Mouse (Mus musculus) left cerebral cortex, adult 2 months (tissue): ENCODE results near the gene Oaz1. TPM values are rescaled to one million over a fixed set of nuclear protein-coding genes. Genes with fewer than 3 reads are reported as not detected.

Source experiments
- DNase-seq, 2 experiments: peaks; one replicate each; pipeline ENCODE4 v3.0.0; 2021 to 2022; ENCODE audit warnings: low spot score in 2 of 2, mixed read lengths in 1 of 2; ENCODE audit errors: extremely low spot score in 1 of 2
- H3K27ac ChIP-seq: fragments of 200-600 bp; 2 replicates; pipeline ENCODE4 v1.8.1; 2022
- H3K4me3 ChIP-seq: fragments of 200-600 bp; 2 replicates; pipeline ENCODE4 v1.8.1; 2022
- CTCF ChIP-seq: fragments of 200-600 bp; IDR thresholded peaks from 2 replicates; pipeline ENCODE4 v1.8.1; 2022; ENCODE audit warnings: antibody characterized with exemption, mild to moderate bottlenecking, moderate library complexity
- intact Hi-C: fragments of 180-260 bp; cut with DNase I; formaldehyde crosslinking; loops from one replicate; pipeline ENCODE4 v1.15.1; 2025
- long read RNA-seq, 2 experiments: library from polyadenylated mRNA; stranded (forward); transcript quantifications; one replicate each; pipeline ENCODE4 v2.0.0; 2021; ENCODE audit warnings: borderline mapping rate in 2 of 2
- total RNA-seq, 2 experiments: library from RNA; stranded (reverse); gene quantifications; 2 replicates each; pipeline ENCODE4 v1.2.3; 2021

The Oaz1 gene
- 100 to 1,000 TPM; 476 to 536 TPM for total RNA-seq
- long read RNA-seq, experiment 1, partial matches to known transcripts, result 3 of 589 reads
- long read RNA-seq, experiment 1, other reads (novel, unspliced or antisense), result 586 of 589 reads
- long read RNA-seq, experiment 2, partial matches to known transcripts, result 7 of 508 reads
- long read RNA-seq, experiment 2, other reads (novel, unspliced or antisense), result 501 of 508 reads

DNA sequence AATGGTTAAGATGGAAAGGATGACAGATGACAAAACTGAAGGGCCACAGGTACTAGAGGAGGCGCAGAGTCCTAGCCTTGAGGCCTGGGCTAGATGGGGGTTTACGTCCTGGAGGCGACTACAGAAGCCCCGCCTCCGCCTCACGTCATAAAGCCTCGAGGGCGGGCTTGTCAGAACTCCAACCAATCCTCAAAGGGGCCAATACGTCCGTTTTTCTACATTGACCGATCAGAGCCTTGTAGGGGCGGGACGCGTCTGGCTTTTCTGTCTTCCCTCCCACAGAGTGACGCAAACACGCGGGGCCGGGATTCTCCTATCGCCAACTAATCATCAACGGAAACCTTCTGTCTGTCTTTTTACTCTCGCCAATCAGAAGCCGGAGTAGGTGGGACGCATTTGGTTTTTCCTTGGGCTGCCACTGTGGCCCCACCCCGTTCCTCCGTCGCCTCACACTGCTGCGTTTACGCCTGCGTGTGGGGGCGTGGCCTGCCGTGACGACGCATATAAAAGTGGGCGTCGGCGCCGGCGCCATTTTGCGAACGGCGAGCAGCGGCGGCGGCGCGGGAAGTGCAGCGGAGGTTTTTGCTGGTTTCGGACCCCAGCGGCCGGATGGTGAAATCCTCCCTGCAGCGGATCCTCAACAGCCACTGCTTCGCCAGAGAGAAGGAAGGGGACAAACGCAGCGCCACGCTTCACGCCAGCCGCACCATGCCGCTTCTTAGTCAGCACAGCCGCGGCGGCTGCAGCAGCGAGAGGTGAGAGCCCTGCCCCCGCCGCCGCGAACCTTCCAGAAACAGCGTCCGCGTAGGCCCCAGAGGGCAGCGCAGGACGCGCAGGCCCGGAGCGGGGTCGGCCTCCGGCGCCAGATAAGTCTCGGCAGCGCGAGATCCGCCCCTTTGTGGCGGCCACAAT, at the start of gene Oaz1:
Gene Oaz1 (plus strand): TSS at position 506 of the 912 bp plus-strand sequence.
- peak; percentile 14 for TF ChIP-seq CTCF
- intact Hi-C loops, result loop anchor here (1.0 to 5.0 kb wide), 2 partner anchors 29 to 171 kb away; partner anchors contain the start of genes Lsm7 and Sppl2b
- DNase-seq, result peak; percentile 98 to 99
- peak within 1 kb of the TSS; percentile 93 for H3K4me3 ChIP-seq
- H3K27ac ChIP-seq, result peak within 1 kb of the TSS; percentile 98

DNA sequence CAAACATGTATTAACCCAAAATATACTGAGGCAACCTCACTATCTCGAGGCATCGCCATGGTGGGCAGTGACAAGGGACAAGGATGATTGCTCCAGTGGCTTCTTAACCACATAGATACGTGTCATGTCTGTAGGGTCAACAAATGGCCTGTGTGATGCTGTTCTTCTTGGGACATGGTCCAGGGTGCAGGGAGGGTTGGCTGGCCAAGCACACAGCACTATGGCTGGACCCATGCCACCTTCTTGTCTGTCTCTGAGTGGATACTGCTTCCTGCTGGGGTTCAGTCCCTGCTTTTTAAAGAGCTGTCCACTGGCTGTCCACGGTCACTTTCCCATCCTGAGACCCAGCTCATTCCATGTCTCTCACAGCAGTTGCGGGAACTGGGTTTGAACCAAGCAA, 49.3 kb upstream of the Oaz1 start:
- H3K27ac ChIP-seq, result no peak overlapping the region
- intact Hi-C loops, result no loop called here
- no peak overlapping the region for H3K4me3 ChIP-seq
- DNase-seq, result peak in 1 of 2 experiments; percentile 10
- TF ChIP-seq CTCF, result no peak

DNA sequence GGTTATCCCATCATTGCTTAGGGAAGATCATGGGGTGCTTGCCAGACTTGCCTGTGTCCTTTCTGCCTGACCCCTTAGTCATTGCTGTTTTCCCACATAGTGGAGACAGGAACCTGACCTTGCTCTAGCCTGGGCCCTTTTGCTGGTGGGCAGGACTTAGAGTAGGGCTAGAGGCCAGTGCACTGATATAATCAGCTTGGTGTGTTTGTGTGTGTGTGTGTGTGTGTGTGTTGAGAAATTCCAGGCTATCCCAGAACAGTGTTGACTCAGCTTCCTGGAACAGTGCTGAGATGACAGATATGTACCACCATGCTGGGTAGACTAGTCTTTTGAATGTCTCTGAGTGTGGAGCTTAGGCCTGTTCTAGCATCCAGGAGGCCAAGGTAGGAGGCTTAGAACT, 46.9 kb upstream of the Oaz1 start:
- TF ChIP-seq CTCF, result no peak
- DNase-seq, result no peak
- no peak overlapping the region for H3K27ac ChIP-seq
- H3K4me3 ChIP-seq, result no peak overlapping the region
- intact Hi-C loops, result no loop called here

DNA sequence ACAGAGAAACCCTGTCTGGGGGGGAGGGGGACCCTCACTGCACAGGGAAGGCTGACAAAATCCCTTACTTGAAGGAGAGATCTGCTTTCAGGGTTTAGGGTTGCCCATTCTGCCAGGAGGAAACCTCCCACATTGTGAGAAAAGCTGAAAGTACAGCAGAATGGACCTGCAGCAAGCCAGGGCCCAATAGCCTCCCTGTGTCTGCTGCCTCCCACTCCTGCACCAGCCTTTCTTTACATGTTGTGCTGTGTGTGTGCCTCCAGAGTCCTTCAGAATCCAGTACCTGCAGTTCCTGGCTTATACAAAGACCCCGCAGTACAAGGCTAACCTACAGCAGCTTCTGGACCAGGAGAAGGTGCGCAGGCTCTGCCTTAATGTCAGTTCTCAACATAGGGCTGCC, 42.2 kb upstream of the Oaz1 start:
- H3K4me3 ChIP-seq, result no peak overlapping the region
- intact Hi-C loops, result no loop called here
- peak overlapping the region; percentile 78 for H3K27ac ChIP-seq
- no peak for TF ChIP-seq CTCF
- no peak for DNase-seq

DNA sequence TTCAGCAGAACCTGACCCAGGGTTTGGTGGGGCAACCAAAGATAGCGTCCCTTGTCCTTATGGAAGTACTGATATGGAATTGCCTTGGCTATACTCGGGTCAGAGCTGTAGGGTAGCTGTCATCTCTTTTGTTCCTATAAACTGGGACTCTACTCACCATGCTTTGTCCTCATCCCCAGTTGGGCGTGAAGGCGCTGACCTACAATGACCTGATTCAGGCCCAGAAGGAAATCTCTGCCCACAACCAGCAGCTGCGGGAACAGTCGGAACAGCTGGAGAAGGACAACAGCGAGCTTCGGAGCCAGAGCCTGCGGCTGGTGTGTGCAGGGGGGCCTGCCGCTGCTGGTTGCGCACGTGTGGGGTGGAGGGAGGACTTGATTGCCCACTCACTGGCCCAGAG, 41.6 kb upstream of the Oaz1 start:
- no peak overlapping the region for H3K4me3 ChIP-seq
- intact Hi-C loops, result no loop called here
- no peak for DNase-seq
- no peak for TF ChIP-seq CTCF
- H3K27ac ChIP-seq, result peak overlapping the region; percentile 78

DNA sequence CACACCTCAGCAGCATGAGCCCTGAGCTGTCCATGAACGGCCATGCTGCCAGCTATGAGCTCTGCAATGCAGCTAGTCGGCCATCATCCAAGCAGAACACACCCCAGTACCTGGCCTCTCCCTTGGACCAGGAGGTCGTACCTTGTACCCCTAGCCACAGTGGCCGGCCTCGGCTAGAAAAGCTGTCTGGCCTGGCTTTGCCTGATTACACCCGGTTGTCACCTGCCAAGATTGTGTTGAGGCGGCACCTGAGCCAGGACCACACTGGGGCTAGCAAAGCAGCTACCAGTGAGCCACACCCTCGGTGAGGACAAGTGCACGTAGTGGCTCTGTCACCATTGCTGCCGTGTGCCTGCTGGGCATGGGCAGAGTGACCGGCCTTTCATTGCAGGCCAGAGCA, 40.5 kb upstream of the Oaz1 start:
- H3K27ac ChIP-seq, result no peak overlapping the region

DNA sequence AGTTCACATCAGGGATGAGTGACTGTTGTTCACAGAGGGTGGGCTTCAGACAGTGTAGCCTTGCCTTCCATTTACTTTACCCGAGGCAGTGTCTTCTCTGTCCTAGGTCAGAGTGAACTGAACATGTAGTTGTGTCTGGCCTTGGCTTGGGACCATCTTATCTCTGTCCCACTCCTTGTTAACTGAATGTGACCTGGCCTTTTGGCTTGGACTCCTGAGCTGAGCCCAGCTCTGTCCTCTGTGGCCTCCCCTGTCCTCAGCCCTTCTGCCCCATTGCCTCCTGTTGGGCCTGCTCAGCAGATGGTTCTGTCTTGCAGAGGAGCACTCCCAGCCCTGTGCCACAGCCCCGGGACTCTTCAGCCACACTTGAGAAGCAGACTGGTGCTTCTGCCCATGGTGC, 38.9 kb upstream of the Oaz1 start:
- DNase-seq, result no peak
- no peak for TF ChIP-seq CTCF
- Histone ChIP-seq H3K4me3 (no peak overlapping the region), H3K27ac (no peak overlapping the region)
- intact Hi-C loops, result no loop called here

More for the DNA sequence above, 40.5 kb upstream of the Oaz1 start:
- TF ChIP-seq CTCF, result no peak
- no peak for DNase-seq
- no peak overlapping the region for H3K4me3 ChIP-seq
- intact Hi-C loops, result no loop called here

DNA sequence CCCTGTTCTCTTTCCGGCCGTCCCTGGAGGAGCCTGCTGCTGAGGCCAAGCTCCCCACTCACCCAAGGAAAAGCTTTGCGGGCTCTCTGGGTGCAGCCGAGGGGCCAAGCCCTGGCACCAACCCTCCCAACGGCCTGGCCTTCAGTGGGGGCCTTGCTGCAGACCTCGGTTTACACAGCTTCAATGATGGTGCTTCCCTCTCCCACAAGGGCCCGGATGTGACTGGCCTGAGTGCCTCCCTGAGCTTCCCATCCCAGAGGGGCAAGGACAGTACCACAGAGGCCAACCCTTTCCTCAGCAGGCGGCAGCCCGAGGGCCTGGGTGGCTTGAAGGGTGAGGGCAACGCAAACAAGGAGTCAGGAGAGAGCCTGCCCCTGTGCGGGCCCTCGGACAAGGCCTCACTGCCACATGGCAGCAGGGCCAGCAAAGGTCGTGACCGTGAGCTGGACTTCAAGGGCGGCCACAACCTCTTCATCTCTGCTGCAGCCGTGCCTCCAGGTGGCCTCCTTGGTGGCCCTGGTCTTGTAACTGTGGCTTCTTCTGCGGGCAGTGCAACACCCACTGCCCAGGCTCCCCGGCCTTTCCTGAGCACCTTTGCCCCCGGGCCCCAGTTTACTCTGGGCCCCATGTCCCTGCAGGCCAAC, 35.6 kb upstream of the Oaz1 start:
- no peak for DNase-seq
- Histone ChIP-seq H3K4me3 (no peak overlapping the region), H3K27ac (peak overlapping the region; percentile 74)
- TF ChIP-seq CTCF, result no peak
- intact Hi-C loops, result no loop called here

DNA sequence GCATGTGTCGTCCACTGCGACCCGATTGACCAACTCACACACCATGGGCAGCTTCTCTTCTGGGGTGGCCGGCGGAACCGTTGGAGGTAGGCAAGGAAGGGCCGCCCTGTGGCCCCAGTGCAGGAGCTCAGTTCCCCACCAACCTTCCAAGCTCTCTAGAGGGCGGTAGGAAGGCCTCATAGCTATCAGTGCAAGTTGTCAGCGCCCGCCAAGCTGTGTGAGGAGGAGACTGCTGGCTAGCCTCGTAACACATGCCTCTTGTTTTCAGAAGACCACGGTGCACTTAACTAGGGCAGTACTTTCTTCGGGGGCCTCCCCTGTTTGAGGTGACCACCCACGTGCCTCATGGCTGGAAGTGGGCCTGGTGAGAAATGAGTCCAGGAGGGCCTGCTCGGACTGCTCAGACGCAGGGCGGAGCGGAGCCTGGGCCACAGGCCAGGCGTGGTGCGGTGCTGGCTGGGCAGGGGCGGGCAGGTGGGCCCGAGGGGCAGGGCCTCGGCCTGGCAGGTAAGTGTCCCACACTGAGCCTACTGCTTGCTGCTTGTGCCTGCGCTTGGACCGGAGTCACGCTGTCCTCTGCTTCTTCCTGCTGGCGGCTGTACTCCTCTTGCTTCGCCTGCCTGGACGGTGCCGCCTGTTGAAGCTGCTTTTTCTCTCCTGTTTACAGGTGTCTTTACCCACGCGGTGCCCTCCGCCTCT, 34.8 kb upstream of the Oaz1 start:
- TF ChIP-seq CTCF, result no peak; the same call in 1 of the 2 replicates
- intact Hi-C loops, result no loop called here
- peak in 1 of 2 experiments; percentile 57 for DNase-seq
- peak overlapping the region; percentile 74 for H3K27ac ChIP-seq
- H3K4me3 ChIP-seq, result no peak overlapping the region

DNA sequence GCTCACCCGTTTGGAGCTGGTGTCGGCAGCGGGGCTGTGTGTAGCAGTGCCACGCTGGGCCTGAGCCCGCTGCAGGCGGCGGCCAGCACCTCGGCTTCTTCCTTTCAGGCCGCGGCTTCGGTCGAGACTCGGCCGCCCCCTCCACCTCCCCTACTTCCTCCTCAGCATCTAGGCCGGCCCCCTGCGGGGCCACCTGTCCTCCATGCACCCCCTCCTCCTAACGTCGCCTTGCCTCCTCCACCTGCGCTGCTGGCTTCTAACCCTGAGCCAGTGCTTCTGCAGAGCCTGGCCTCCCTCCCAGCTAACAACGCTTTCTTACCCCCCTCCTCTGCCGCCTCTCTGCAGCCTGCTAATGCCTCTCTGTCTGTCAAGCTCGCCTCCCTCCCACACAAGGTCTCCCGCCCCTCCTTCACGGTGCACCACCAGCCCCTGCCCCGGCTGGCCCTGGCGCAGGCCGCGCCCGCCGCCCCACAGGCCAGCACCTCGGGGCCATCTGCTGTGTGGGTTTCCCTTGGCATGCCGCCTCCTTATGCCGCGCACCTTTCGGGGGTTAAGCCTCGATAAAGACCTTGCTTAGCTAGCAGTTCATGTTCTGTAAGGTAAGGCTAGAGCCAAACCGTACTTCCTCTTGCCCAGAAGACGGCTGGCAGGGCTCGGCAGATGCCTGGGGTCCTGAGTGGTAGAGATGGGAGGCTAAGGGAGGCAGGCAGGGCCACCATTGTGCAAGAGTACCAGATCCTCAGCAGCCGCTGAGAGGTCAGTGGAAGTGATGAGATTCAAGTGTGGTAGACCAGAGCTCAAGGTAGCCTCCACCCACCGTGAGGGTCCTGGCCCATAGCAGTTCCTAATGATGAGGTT, 34.1 kb upstream of the Oaz1 start:
- intact Hi-C loops, result no loop called here

More for the DNA sequence above, 34.1 kb upstream of the Oaz1 start:
- H3K4me3 ChIP-seq, result no peak overlapping the region
- DNase-seq, result no peak
- H3K27ac ChIP-seq, result peak overlapping the region; percentile 74
- no peak for TF ChIP-seq CTCF
